11 mouse cellular contexts compared by ENCODE assay signal in genomic region chr11:57089527-57089926, GRCm38 (mm10).
DNase-seq lines count a peak whose midpoint lies in the region; ATAC-seq lines count a peak whose summit lies in the region.
"Had no signal": no experiment of that assay in that cellular context is flagged by ENCODE, and none has a peak within 500 bp of the region (broad histone marks: within the 10 kb centered on the region; RNA-seq: fewer than 3 reads in every experiment).

No protein-coding gene starts in this region.

- intact Hi-C loops in heart, postnatal 10 days (cut with DNase I): no loop called here

- H3K4me3 ChIP-seq in heart, embryonic 11.5 days (ENCODE audit: low read depth, low read length): no peak overlapping the region

- H3K27me3 ChIP-seq in heart, embryonic 11.5 days (ENCODE audit: control insufficient read depth, insufficient read depth, low read length): no peaks in the 10 kb centered on the region

- H3K9me3 ChIP-seq in heart, embryonic 11.5 days (replicated peaks; ENCODE audit: control insufficient read depth, low read length): 0 out of 2 replicates have a peak, but pooled peaks cover 3% of the 10 kb centered on the region

- H3K36me3 ChIP-seq in heart, embryonic 11.5 days (ENCODE audit: control insufficient read depth, insufficient read depth, low read length): no peaks in the 10 kb centered on the region

- DNase-seq in heart, adult 8-10 months (ENCODE audit: low spot score): peak; percentile 21
- DNase-seq in right cerebral cortex, postnatal 4 days: peak; percentile 20
- no peak for DNase-seq in right cerebral cortex, postnatal 14 days
- DNase-seq in heart, postnatal 10 days: peak; percentile 60 to 62
- no peak for DNase-seq in urinary bladder, adult 18-20 months (ENCODE audit: low spot score in 2 of 2)
- no peak for DNase-seq in B cell, adult 2 months
- DNase-seq: layer of hippocampus, postnatal 36 days; liver; lung, postnatal 14 days had no signal

- 82% methylated on average over 5 of the region's 5 CpGs for WGBS in heart, embryonic 11.5 days (ENCODE audit: insufficient replicate concordance)

- no peak overlapping the region for H3K4me2 ChIP-seq in heart, embryonic 11.5 days

- H3K27ac ChIP-seq in heart, embryonic 11.5 days (ENCODE audit: low read depth, low read length): no peak overlapping the region
- H3K27ac ChIP-seq: kidney, postnatal 0 days had no signal

- no peak for ATAC-seq in heart, embryonic 11.5 days (replicated peaks; ENCODE audit: insufficient number of reproducible peaks, low FRiP score, low TSS enrichment)

- no peaks in the 10 kb centered on the region for H3K4me1 ChIP-seq in heart, embryonic 11.5 days (ENCODE audit: control insufficient read depth, insufficient read depth, low read length)

- no peak overlapping the region for H3K9ac ChIP-seq in heart, embryonic 11.5 days (ENCODE audit: low read depth, low read length)

Comparison
In these comparisons a context has a peak if more than half of its experiments do, and no peak if none do; other contexts are left out.
1. DNase-seq: peak in heart, adult 8-10 months (single experiment), right cerebral cortex, postnatal 4 days (single experiment) and heart, postnatal 10 days (2 of 2); none in right cerebral cortex, postnatal 14 days (single experiment), urinary bladder, adult 18-20 months (0 of 2) and B cell, adult 2 months (0 of 2).